In genomic region chr15:12488316-12488715, GRCm38 (mm10) we compare ENCODE assay signal across 19 mouse cellular contexts.
"Had no signal": no experiment of that assay in that cellular context is flagged by ENCODE, and none has a peak within 500 bp of the region (broad histone marks: within the 10 kb centered on the region; RNA-seq: fewer than 3 reads in every experiment).

No protein-coding gene starts in this region.

- H3K9ac ChIP-seq: liver, embryonic 13.5 days; midbrain, embryonic 13.5 days; neural tube, embryonic 12.5 days; neural tube, embryonic 15.5 days; stomach, embryonic 15.5 days had no signal

- DNase-seq: kidney, postnatal 36 days; layer of hippocampus, postnatal 36 days; liver, embryonic 13.5 days; lung, adult 2 months; lung, postnatal 14 days; lung, postnatal 4 days; right cerebral cortex, adult 18-20 months; right cerebral cortex, postnatal 14 days; right cerebral cortex, postnatal 4 days; spleen, adult 18-20 months; thymus, adult 2 months; thymus, postnatal 14 days; thymus, postnatal 4 days had no signal

- H3K4me3 ChIP-seq: left cerebral cortex, adult 2 months; liver, embryonic 13.5 days; midbrain, embryonic 13.5 days; neural tube, embryonic 12.5 days; neural tube, embryonic 15.5 days; stomach, embryonic 15.5 days had no signal

- H3K27me3 ChIP-seq: liver, embryonic 13.5 days; midbrain, embryonic 13.5 days; neural tube, embryonic 12.5 days; neural tube, embryonic 15.5 days; stomach, embryonic 15.5 days had no signal

- H3K36me3 ChIP-seq: liver, embryonic 13.5 days; midbrain, embryonic 13.5 days; neural tube, embryonic 12.5 days; neural tube, embryonic 15.5 days; stomach, embryonic 15.5 days had no signal

- H3K4me2 ChIP-seq: liver, embryonic 13.5 days; midbrain, embryonic 13.5 days; neural tube, embryonic 12.5 days; neural tube, embryonic 15.5 days; stomach, embryonic 15.5 days had no signal

- H3K4me1 ChIP-seq: liver, embryonic 13.5 days had no signal

- H3K27ac ChIP-seq: kidney, postnatal 0 days; left cerebral cortex, adult 2 months; liver, embryonic 13.5 days; midbrain, embryonic 13.5 days; neural tube, embryonic 12.5 days; neural tube, embryonic 15.5 days; stomach, embryonic 15.5 days had no signal

- H3K9me3 ChIP-seq: liver, embryonic 13.5 days; midbrain, embryonic 13.5 days; neural tube, embryonic 12.5 days; neural tube, embryonic 15.5 days; stomach, embryonic 15.5 days had no signal

- ATAC-seq: midbrain, embryonic 13.5 days had no signal
